22 mouse cellular contexts compared by ENCODE assay signal in genomic region chr12:51696157-51696556, GRCm38 (mm10).
"Had no signal": no experiment of that assay in that cellular context is flagged by ENCODE, and none has a peak within 500 bp of the region (broad histone marks: within the 10 kb centered on the region; RNA-seq: fewer than 3 reads in every experiment).

No protein-coding gene starts in this region.

- H3K9me3 ChIP-seq: embryonic facial prominence, embryonic 12.5 days; embryonic facial prominence, embryonic 13.5 days; embryonic facial prominence, embryonic 15.5 days; forebrain, embryonic 10.5 days; forebrain, embryonic 12.5 days; forebrain, embryonic 13.5 days; forebrain, embryonic 15.5 days; heart, embryonic 10.5 days had no signal

- H3K27ac ChIP-seq: embryonic facial prominence, embryonic 12.5 days; embryonic facial prominence, embryonic 13.5 days; embryonic facial prominence, embryonic 15.5 days; forebrain, embryonic 10.5 days; forebrain, embryonic 12.5 days; forebrain, embryonic 13.5 days; forebrain, embryonic 15.5 days; heart, embryonic 10.5 days had no signal

- H3K4me3 ChIP-seq: embryonic facial prominence, embryonic 12.5 days; embryonic facial prominence, embryonic 13.5 days; embryonic facial prominence, embryonic 15.5 days; erythroblast, embryonic 14.5 days; forebrain, embryonic 10.5 days; forebrain, embryonic 12.5 days; forebrain, embryonic 13.5 days; forebrain, embryonic 15.5 days; gastrocnemius, adult 2 months; heart, adult 2 months; heart, embryonic 10.5 days had no signal

- H3K27me3 ChIP-seq: embryonic facial prominence, embryonic 12.5 days; embryonic facial prominence, embryonic 13.5 days; embryonic facial prominence, embryonic 15.5 days; forebrain, embryonic 12.5 days; forebrain, embryonic 13.5 days; forebrain, embryonic 15.5 days had no signal

- DNase-seq: cerebellum, postnatal 10 days; cerebellum, postnatal 14 days; cerebellum, postnatal 25 days; cerebellum, postnatal 36 days; embryo, embryonic 11 days; forebrain, postnatal 0 days; gastrocnemius, adult 2 months; gastrocnemius, postnatal 10 days; gastrocnemius, postnatal 14 days; gastrocnemius, postnatal 25 days; gastrocnemius, postnatal 36 days; heart, adult 18-20 months; heart, adult 2 months had no signal

- H3K36me3 ChIP-seq: embryonic facial prominence, embryonic 12.5 days; embryonic facial prominence, embryonic 13.5 days; embryonic facial prominence, embryonic 15.5 days; forebrain, embryonic 10.5 days; forebrain, embryonic 12.5 days; forebrain, embryonic 15.5 days; heart, embryonic 10.5 days had no signal
